In genomic region chr2:84669828-84670568, GRCm38 (mm10) we compare ENCODE assay signal across 8 mouse cellular contexts. TPM values are rescaled to one million over a fixed set of nuclear protein-coding genes. Genes with fewer than 3 reads are reported as not detected.
DNase-seq lines count a peak whose midpoint lies in the region; ATAC-seq and TF ChIP-seq lines count a peak whose summit lies in the region.

No protein-coding gene starts in this region.

- ATAC-seq in kidney, embryonic 15.5 days (replicated peaks; ENCODE audit: low FRiP score), result peak; percentile 86
- ATAC-seq in forebrain, embryonic 14.5 days, result peak; percentile 76
- ATAC-seq in limb, embryonic 14.5 days (ENCODE audit: low FRiP score, low read depth), result peak; percentile 66
- ATAC-seq in midbrain, embryonic 14.5 days (ENCODE audit: low FRiP score, low TSS enrichment), result peak; percentile 76

- 3% methylated on average over 39 of the region's 39 CpGs for WGBS in kidney, embryonic 15.5 days
- WGBS in forebrain, embryonic 14.5 days, result 1% methylated on average over 39 of the region's 39 CpGs
- 2% methylated on average over 39 of the region's 39 CpGs for WGBS in limb, embryonic 14.5 days
- 1% methylated on average over 39 of the region's 39 CpGs for WGBS in midbrain, embryonic 14.5 days

- no peaks in the 10 kb centered on the region for H3K27me3 ChIP-seq in kidney, embryonic 15.5 days
- no peaks in the 10 kb centered on the region for H3K27me3 ChIP-seq in forebrain, embryonic 14.5 days (replicated peaks; ENCODE audit: control insufficient read depth, insufficient read depth, low read length)
- no peaks in the 10 kb centered on the region for H3K27me3 ChIP-seq in limb, embryonic 14.5 days (ENCODE audit: control insufficient read depth, insufficient read depth, low read length)
- H3K27me3 ChIP-seq in midbrain, embryonic 14.5 days (ENCODE audit: control insufficient read depth, insufficient read depth, low read length), result no peaks in the 10 kb centered on the region

- H3K4me3 ChIP-seq in kidney, embryonic 15.5 days (replicated peaks), result peak overlapping the region; percentile 96
- peak overlapping the region; percentile 84 for H3K4me3 ChIP-seq in forebrain, embryonic 14.5 days (ENCODE audit: low read depth, low read length)
- peak overlapping the region; percentile 99 for H3K4me3 ChIP-seq in limb, embryonic 14.5 days (replicated peaks; ENCODE audit: low read length)
- peak overlapping the region; percentile 91 for H3K4me3 ChIP-seq in midbrain, embryonic 14.5 days (replicated peaks; ENCODE audit: low read depth, low read length)

- no peak for TF ChIP-seq POLR2A in limb, embryonic 14.5 days (IDR thresholded peaks at IDR 0.05; ENCODE audit: borderline replicate concordance, extremely low read depth, insufficient read depth, insufficient read length)

- peak overlapping the region; percentile 71 for H3K4me2 ChIP-seq in kidney, embryonic 15.5 days
- H3K4me2 ChIP-seq in forebrain, embryonic 14.5 days (ENCODE audit: low read length), result peak overlapping the region; percentile 72
- H3K4me2 ChIP-seq in limb, embryonic 14.5 days (replicated peaks; ENCODE audit: low read depth, low read length, severe bottlenecking), result peak overlapping the region; percentile 75
- H3K4me2 ChIP-seq in midbrain, embryonic 14.5 days (ENCODE audit: low read length), result peak overlapping the region; percentile 77

- H3K4me1 ChIP-seq in kidney, embryonic 15.5 days, result peaks cover 10% of the 10 kb centered on the region
- H3K4me1 ChIP-seq in forebrain, embryonic 14.5 days (ENCODE audit: control insufficient read depth, insufficient read depth, low read length), result peaks cover 8% of the 10 kb centered on the region; the same call in 1 of the 2 replicates
- H3K4me1 ChIP-seq in limb, embryonic 14.5 days (ENCODE audit: control insufficient read depth, insufficient read depth, low read length), result peaks cover 7% of the 10 kb centered on the region
- H3K4me1 ChIP-seq in midbrain, embryonic 14.5 days (ENCODE audit: control insufficient read depth, insufficient read depth, low read length), result peaks cover 7% of the 10 kb centered on the region

- DNase-seq in kidney, adult 11 months, result no peak
- peak; percentile 55 for DNase-seq in adrenal gland, postnatal 14 days
- peak; percentile 28 for DNase-seq in forebrain, embryonic 14.5 days (ENCODE audit: low spot score)
- peak; percentile 22 for DNase-seq in limb, embryonic 14.5 days (ENCODE audit: low spot score)
- peak; percentile 62 for DNase-seq in midbrain, embryonic 14.5 days
- no peak for DNase-seq in gastrocnemius, adult 8-10 months (ENCODE audit: low spot score in 2 of 2)
- DNase-seq in Muller cell, postnatal 12 days (ENCODE audit: inconsistent ontology term), result no peak

- peak overlapping the region; percentile 97 for H3K27ac ChIP-seq in kidney, embryonic 15.5 days
- peak overlapping the region; percentile 91 for H3K27ac ChIP-seq in forebrain, embryonic 14.5 days (ENCODE audit: low read depth, low read length)
- peak overlapping the region; percentile 92 for H3K27ac ChIP-seq in limb, embryonic 14.5 days (replicated peaks; ENCODE audit: low read depth, low read length)
- H3K27ac ChIP-seq in midbrain, embryonic 14.5 days (replicated peaks; ENCODE audit: low read depth, low read length), result peak overlapping the region; percentile 89

- H3K9me3 ChIP-seq in kidney, embryonic 15.5 days (replicated peaks), result no peaks in the 10 kb centered on the region
- no peaks in the 10 kb centered on the region for H3K9me3 ChIP-seq in forebrain, embryonic 14.5 days (replicated peaks; ENCODE audit: control insufficient read depth, low read length)
- no peaks in the 10 kb centered on the region for H3K9me3 ChIP-seq in limb, embryonic 14.5 days (ENCODE audit: control insufficient read depth, low read length)
- H3K9me3 ChIP-seq in midbrain, embryonic 14.5 days (ENCODE audit: control insufficient read depth, low read length), result no peaks in the 10 kb centered on the region

- H3K36me3 ChIP-seq in kidney, embryonic 15.5 days, result peaks cover 46% of the 10 kb centered on the region
- peaks cover 42% of the 10 kb centered on the region for H3K36me3 ChIP-seq in forebrain, embryonic 14.5 days (ENCODE audit: control insufficient read depth, insufficient read depth, low read length)
- H3K36me3 ChIP-seq in limb, embryonic 14.5 days (ENCODE audit: control insufficient read depth, insufficient read depth, low read length), result peaks cover 34% of the 10 kb centered on the region
- peaks cover 33% of the 10 kb centered on the region for H3K36me3 ChIP-seq in midbrain, embryonic 14.5 days (ENCODE audit: control insufficient read depth, insufficient read depth, low read length)

- H3K9ac ChIP-seq in kidney, embryonic 15.5 days, result peak overlapping the region; percentile 98
- peak overlapping the region; percentile 89 for H3K9ac ChIP-seq in forebrain, embryonic 14.5 days (ENCODE audit: low read length)
- H3K9ac ChIP-seq in limb, embryonic 14.5 days (ENCODE audit: low read depth, low read length, severe bottlenecking), result peak overlapping the region; percentile 92
- peak overlapping the region; percentile 83 for H3K9ac ChIP-seq in midbrain, embryonic 14.5 days (replicated peaks; ENCODE audit: low read length)

RNA-seq across cellular contexts. Expression of gene Selenoh, which starts 0.6 kb away (rescaled TPM):
- 355 and 388 TPM in 2 replicates for polyA plus RNA-seq in kidney, embryonic 15.5 days (2015; fragmentation: Nextera tagmentation; extraction: Ambion mirVana)
- total RNA-seq in adrenal gland, postnatal 14 days (2021), result 44.8 and 47.8 TPM in 2 replicates
- 277 and 350 TPM in 2 replicates for polyA plus RNA-seq in forebrain, embryonic 14.5 days (2014; fragmentation: Nextera tagmentation; extraction: Ambion mirVana)
- 224 and 297 TPM in 2 replicates for polyA plus RNA-seq in limb, embryonic 14.5 days (2012; rRNA removed)
- 274 and 276 TPM in 2 replicates for polyA plus RNA-seq in limb, embryonic 14.5 days (2014; fragmentation: Nextera tagmentation; extraction: Ambion mirVana)
- 220 and 232 TPM in 2 replicates for polyA plus RNA-seq in midbrain, embryonic 14.5 days (2014; fragmentation: Nextera tagmentation; extraction: Ambion mirVana)
- 10 to 100 TPM; 13.4 to 19.9 (median 16.4) TPM for total RNA-seq in gastrocnemius, adult 8-10 months (2022)

RNA-seq across cellular contexts. Expression of gene Gm28635, which starts 7.8 kb away (rescaled TPM):
- polyA plus RNA-seq in kidney, embryonic 15.5 days (2015; fragmentation: Nextera tagmentation; extraction: Ambion mirVana), result not detected in 2 replicates
- total RNA-seq in adrenal gland, postnatal 14 days (2021), result not detected in 2 replicates
- polyA plus RNA-seq in forebrain, embryonic 14.5 days (2014; fragmentation: Nextera tagmentation; extraction: Ambion mirVana), result not detected in 2 replicates
- not detected in 2 replicates for polyA plus RNA-seq in limb, embryonic 14.5 days (2012; rRNA removed)
- polyA plus RNA-seq in limb, embryonic 14.5 days (2014; fragmentation: Nextera tagmentation; extraction: Ambion mirVana), result not detected in 2 replicates
- polyA plus RNA-seq in midbrain, embryonic 14.5 days (2014; fragmentation: Nextera tagmentation; extraction: Ambion mirVana), result not detected in 2 replicates
- total RNA-seq in gastrocnemius, adult 8-10 months (2022), result 1 to 10 TPM in 1 of 4 experiments, not detected in 3; 1.4 TPM

RNA-seq across cellular contexts. Expression of gene Med19, which starts 8.2 kb away (rescaled TPM):
- polyA plus RNA-seq in kidney, embryonic 15.5 days (2015; fragmentation: Nextera tagmentation; extraction: Ambion mirVana), result 41.3 and 44.4 TPM in 2 replicates
- total RNA-seq in adrenal gland, postnatal 14 days (2021), result 20.9 and 21.4 TPM in 2 replicates
- 55.3 and 59.8 TPM in 2 replicates for polyA plus RNA-seq in forebrain, embryonic 14.5 days (2014; fragmentation: Nextera tagmentation; extraction: Ambion mirVana)
- polyA plus RNA-seq in limb, embryonic 14.5 days (2012; rRNA removed), result 20.4 and 20.7 TPM in 2 replicates
- 33.6 and 33.7 TPM in 2 replicates for polyA plus RNA-seq in limb, embryonic 14.5 days (2014; fragmentation: Nextera tagmentation; extraction: Ambion mirVana)
- polyA plus RNA-seq in midbrain, embryonic 14.5 days (2014; fragmentation: Nextera tagmentation; extraction: Ambion mirVana), result 55.4 and 56.5 TPM in 2 replicates
- total RNA-seq in gastrocnemius, adult 8-10 months (2022), result 1 to 10 TPM; 6.0 to 8.0 (median 6.9) TPM

RNA-seq across cellular contexts. Expression of gene Tmx2, which starts 8.9 kb away (rescaled TPM):
- 174 and 179 TPM in 2 replicates for polyA plus RNA-seq in kidney, embryonic 15.5 days (2015; fragmentation: Nextera tagmentation; extraction: Ambion mirVana)
- total RNA-seq in adrenal gland, postnatal 14 days (2021), result 102 and 103 TPM in 2 replicates
- 223 and 231 TPM in 2 replicates for polyA plus RNA-seq in forebrain, embryonic 14.5 days (2014; fragmentation: Nextera tagmentation; extraction: Ambion mirVana)
- 63.2 and 66.0 TPM in 2 replicates for polyA plus RNA-seq in limb, embryonic 14.5 days (2012; rRNA removed)
- 93.0 and 99.5 TPM in 2 replicates for polyA plus RNA-seq in limb, embryonic 14.5 days (2014; fragmentation: Nextera tagmentation; extraction: Ambion mirVana)
- 269 and 277 TPM in 2 replicates for polyA plus RNA-seq in midbrain, embryonic 14.5 days (2014; fragmentation: Nextera tagmentation; extraction: Ambion mirVana)
- 10 to 100 TPM; 41.0 to 55.7 (median 49.0) TPM for total RNA-seq in gastrocnemius, adult 8-10 months (2022)

RNA-seq across cellular contexts. Expression of gene Btbd18, which starts 11.1 kb away (rescaled TPM):
- polyA plus RNA-seq in kidney, embryonic 15.5 days (2015; fragmentation: Nextera tagmentation; extraction: Ambion mirVana), result 0.26 and 0.34 TPM in 2 replicates
- total RNA-seq in adrenal gland, postnatal 14 days (2021), result not detected in 2 replicates
- polyA plus RNA-seq in forebrain, embryonic 14.5 days (2014; fragmentation: Nextera tagmentation; extraction: Ambion mirVana), result 0.10 and 0.33 TPM in 2 replicates
- polyA plus RNA-seq in limb, embryonic 14.5 days (2012; rRNA removed), result 0.01 TPM in 1 of 2 replicates, not detected in the other
- 0.14 and 0.15 TPM in 2 replicates for polyA plus RNA-seq in limb, embryonic 14.5 days (2014; fragmentation: Nextera tagmentation; extraction: Ambion mirVana)
- 0.37 and 0.53 TPM in 2 replicates for polyA plus RNA-seq in midbrain, embryonic 14.5 days (2014; fragmentation: Nextera tagmentation; extraction: Ambion mirVana)
- not detected for total RNA-seq in gastrocnemius, adult 8-10 months (2022)

Comparison
In these comparisons a context has a peak if more than half of its experiments do, and no peak if none do; other contexts are left out.
1. DNase-seq: peak in adrenal gland, postnatal 14 days (single experiment), forebrain, embryonic 14.5 days (single experiment), limb, embryonic 14.5 days (single experiment) and midbrain, embryonic 14.5 days (single experiment); none in kidney, adult 11 months (single experiment), gastrocnemius, adult 8-10 months (0 of 2) and Muller cell, postnatal 12 days (single experiment).
2. Peak in every context shown above with its lines, with median percentiles within 50 percentile points of each other: ATAC-seq, H3K27ac ChIP-seq, H3K4me2 ChIP-seq, H3K4me3 ChIP-seq and H3K9ac ChIP-seq.